Mouse (Mus musculus): Measurements from ENCODE around the gene Rab22a. TPM values are rescaled to one million over a fixed set of nuclear protein-coding genes. Genes with fewer than 3 reads are reported as not detected.
A peak's percentile ranks its signal among the peaks of the same experiment; 100 is the strongest.
"Not testable (repeated sequence)": the region's sequence is repeated elsewhere in the genome, so short reads cannot be mapped to it uniquely, and the experiment has no call there.

Gene Rab22a
- polyA plus RNA-seq, 1 experiment from 2014 or later: 43.6 TPM

- not testable (repeated sequence) for H3K4me2 ChIP-seq (ENCODE audit: low read depth); H3K4me1 ChIP-seq (ENCODE audit: control insufficient read depth, insufficient read depth, low read length); H3K9ac ChIP-seq (ENCODE audit: low read length); DNase-seq (ENCODE audit: low spot score); H3K27me3 ChIP-seq (ENCODE audit: control insufficient read depth, insufficient read depth, low read length); H3K9me3 ChIP-seq (ENCODE audit: control insufficient read depth, low read length); ATAC-seq (ENCODE audit: insufficient read depth, low FRiP score, low TSS enrichment); H3K4me3 ChIP-seq (ENCODE audit: low read depth, low read length); H3K36me3 ChIP-seq (ENCODE audit: control insufficient read depth, insufficient read depth, low read length); H3K27ac ChIP-seq (ENCODE audit: low read depth, low read length)
- WGBS: 92% methylated on average over 12 of the region's 15 CpGs
Measured at GRCm38 (mm10) chr2:173634106-173634505, 25.5 kb upstream of the Rab22a start.

GRCm38 (mm10) chr2:173641370-173641769 lies 18.2 kb upstream of the Rab22a start:
- no peak for ATAC-seq (ENCODE audit: insufficient read depth, low FRiP score, low TSS enrichment)
- no peaks in the 10 kb centered on the region for H3K36me3 ChIP-seq (ENCODE audit: control insufficient read depth, insufficient read depth, low read length)
- no peak overlapping the region for H3K27ac ChIP-seq (ENCODE audit: low read depth, low read length)
- no peaks in the 10 kb centered on the region for H3K4me1 ChIP-seq (ENCODE audit: control insufficient read depth, insufficient read depth, low read length)
- no peak overlapping the region for H3K9ac ChIP-seq (ENCODE audit: low read length)
- no peaks in the 10 kb centered on the region for H3K9me3 ChIP-seq (ENCODE audit: control insufficient read depth, low read length)
- no peak overlapping the region for H3K4me3 ChIP-seq (ENCODE audit: low read depth, low read length)
- no peak for DNase-seq (ENCODE audit: low spot score)
- H3K27me3 ChIP-seq (ENCODE audit: control insufficient read depth, insufficient read depth, low read length): no peaks in the 10 kb centered on the region
- no peak overlapping the region for H3K4me2 ChIP-seq (ENCODE audit: low read depth)

- DNase-seq (ENCODE audit: low spot score) (no peak), ATAC-seq (ENCODE audit: insufficient read depth, low FRiP score, low TSS enrichment) (no peak)
- 58% methylated on average over 15 of the region's 15 CpGs for WGBS
- H3K4me1 ChIP-seq (ENCODE audit: control insufficient read depth, insufficient read depth, low read length): no peaks in the 10 kb centered on the region
- no peaks in the 10 kb centered on the region for H3K27me3 ChIP-seq (ENCODE audit: control insufficient read depth, insufficient read depth, low read length)
- no peak overlapping the region for H3K27ac ChIP-seq (ENCODE audit: low read depth, low read length)
- no peaks in the 10 kb centered on the region for H3K9me3 ChIP-seq (ENCODE audit: control insufficient read depth, low read length)
- no peak overlapping the region for H3K4me2 ChIP-seq (ENCODE audit: low read depth)
- H3K4me3 ChIP-seq (ENCODE audit: low read depth, low read length): no peak overlapping the region
- H3K36me3 ChIP-seq (ENCODE audit: control insufficient read depth, insufficient read depth, low read length): no peaks in the 10 kb centered on the region
- H3K9ac ChIP-seq (ENCODE audit: low read length): no peak overlapping the region
Measured at GRCm38 (mm10) chr2:173642262-173642999, 17.1 kb upstream of the Rab22a start.

GRCm38 (mm10) chr2:173647197-173647911 lies 12.2 kb upstream of the Rab22a start:
- ATAC-seq (ENCODE audit: insufficient read depth, low FRiP score, low TSS enrichment) (no peak), DNase-seq (ENCODE audit: low spot score) (no peak)
- WGBS: 82% methylated on average over 19 of the region's 19 CpGs
- Histone ChIP-seq H3K4me2 (ENCODE audit: low read depth) (no peak overlapping the region), H3K4me3 (ENCODE audit: low read depth, low read length) (no peak overlapping the region), H3K27me3 (ENCODE audit: control insufficient read depth, insufficient read depth, low read length) (no peaks in the 10 kb centered on the region), H3K9me3 (ENCODE audit: control insufficient read depth, low read length) (no peaks in the 10 kb centered on the region), H3K27ac (ENCODE audit: low read depth, low read length) (no peak overlapping the region), H3K4me1 (ENCODE audit: control insufficient read depth, insufficient read depth, low read length) (no peaks in the 10 kb centered on the region), H3K36me3 (ENCODE audit: control insufficient read depth, insufficient read depth, low read length) (no peaks in the 10 kb centered on the region), H3K9ac (ENCODE audit: low read length) (no peak overlapping the region)

GRCm38 (mm10) chr2:173649762-173650161 lies 9.8 kb upstream of the Rab22a start:
- Histone ChIP-seq H3K9ac (ENCODE audit: low read length) (no peak overlapping the region), H3K4me1 (ENCODE audit: control insufficient read depth, insufficient read depth, low read length) (no peaks in the 10 kb centered on the region), H3K4me2 (ENCODE audit: low read depth) (no peak overlapping the region), H3K4me3 (ENCODE audit: low read depth, low read length) (no peak overlapping the region), H3K9me3 (ENCODE audit: control insufficient read depth, low read length) (no peaks in the 10 kb centered on the region), H3K27me3 (ENCODE audit: control insufficient read depth, insufficient read depth, low read length) (no peaks in the 10 kb centered on the region), H3K36me3 (ENCODE audit: control insufficient read depth, insufficient read depth, low read length) (no peaks in the 10 kb centered on the region), H3K27ac (ENCODE audit: low read depth, low read length) (no peak overlapping the region)
- 59% methylated on average over 10 of the region's 10 CpGs for WGBS
- ATAC-seq (ENCODE audit: insufficient read depth, low FRiP score, low TSS enrichment) (peak; percentile 71), DNase-seq (ENCODE audit: low spot score) (no peak)

- no peak overlapping the region for H3K4me2 ChIP-seq (ENCODE audit: low read depth)
- no peaks in the 10 kb centered on the region for H3K9me3 ChIP-seq (ENCODE audit: control insufficient read depth, low read length)
- WGBS: 74% methylated on average over 5 of the region's 5 CpGs
- no peaks in the 10 kb centered on the region for H3K36me3 ChIP-seq (ENCODE audit: control insufficient read depth, insufficient read depth, low read length)
- no peaks in the 10 kb centered on the region for H3K27me3 ChIP-seq (ENCODE audit: control insufficient read depth, insufficient read depth, low read length)
- no peak for ATAC-seq (ENCODE audit: insufficient read depth, low FRiP score, low TSS enrichment)
- H3K4me1 ChIP-seq (ENCODE audit: control insufficient read depth, insufficient read depth, low read length): 0 out of 2 replicates have a peak, but pooled peaks cover 2% of the 10 kb centered on the region
- H3K27ac ChIP-seq (ENCODE audit: low read depth, low read length): no peak overlapping the region
- DNase-seq (ENCODE audit: low spot score): no peak
- no peak overlapping the region for H3K4me3 ChIP-seq (ENCODE audit: low read depth, low read length)
- no peak overlapping the region for H3K9ac ChIP-seq (ENCODE audit: low read length)
Measured at GRCm38 (mm10) chr2:173653526-173653925, 6.0 kb upstream of the Rab22a start.

GRCm38 (mm10) chr2:173657736-173658135 lies 1.8 kb upstream of the Rab22a start:
- Histone ChIP-seq H3K9ac (ENCODE audit: low read length) (no peak overlapping the region), H3K36me3 (ENCODE audit: control insufficient read depth, insufficient read depth, low read length) (no peaks in the 10 kb centered on the region), H3K9me3 (ENCODE audit: control insufficient read depth, low read length) (no peaks in the 10 kb centered on the region), H3K4me1 (ENCODE audit: control insufficient read depth, insufficient read depth, low read length) (peaks cover 6% of the 10 kb centered on the region; the same call in 1 of the 2 replicates), H3K4me3 (ENCODE audit: low read depth, low read length) (no peak overlapping the region), H3K4me2 (ENCODE audit: low read depth) (no peak overlapping the region), H3K27me3 (ENCODE audit: control insufficient read depth, insufficient read depth, low read length) (no peaks in the 10 kb centered on the region), H3K27ac (ENCODE audit: low read depth, low read length) (no peak overlapping the region)
- ATAC-seq (ENCODE audit: insufficient read depth, low FRiP score, low TSS enrichment): no peak
- no peak for DNase-seq (ENCODE audit: low spot score)
- WGBS: 95% methylated on average over 6 of the region's 6 CpGs

GRCm38 (mm10) chr2:173658517-173658916 lies 1.0 kb upstream of the Rab22a start:
- WGBS: 89% methylated on average over 4 of the region's 4 CpGs
- Histone ChIP-seq H3K27ac (ENCODE audit: low read depth, low read length) (no peak overlapping the region), H3K4me1 (ENCODE audit: control insufficient read depth, insufficient read depth, low read length) (peaks cover 6% of the 10 kb centered on the region; the same call in 1 of the 2 replicates), H3K4me2 (ENCODE audit: low read depth) (peak overlapping the region; percentile 63), H3K4me3 (ENCODE audit: low read depth, low read length) (peak overlapping the region; percentile 92), H3K9me3 (ENCODE audit: control insufficient read depth, low read length) (no peaks in the 10 kb centered on the region), H3K27me3 (ENCODE audit: control insufficient read depth, insufficient read depth, low read length) (no peaks in the 10 kb centered on the region), H3K36me3 (ENCODE audit: control insufficient read depth, insufficient read depth, low read length) (no peaks in the 10 kb centered on the region), H3K9ac (ENCODE audit: low read length) (no peak overlapping the region)
- ATAC-seq (ENCODE audit: insufficient read depth, low FRiP score, low TSS enrichment) (no peak), DNase-seq (ENCODE audit: low spot score) (no peak)
